Mouse (Mus musculus): ENCODE measurements at regions not wholly inside any gene's neighbourhood (a gene's known extent, or its start where the extent isn't known, plus 50 kb on each side); places are given as distances from the start of the nearest gene placed in this dataset.

GRCm38 (mm10) chr13:6059515-6060228 is 198.4 kb downstream of the Klf6 start:
- DNase-seq (ENCODE audit: low spot score) = peak; percentile 97

GRCm38 (mm10) chr13:6060229-6060845 is 199.1 kb downstream of the Klf6 start:
- no peak for DNase-seq (ENCODE audit: low spot score)

GRCm38 (mm10) chr13:6062305-6062704 is 201.0 kb downstream of the Klf6 start:
- no peak for DNase-seq (ENCODE audit: low spot score)

GRCm38 (mm10) chr13:6062729-6063386 is 201.6 kb downstream of the Klf6 start:
- no peak for DNase-seq (ENCODE audit: low spot score)

- DNase-seq (ENCODE audit: low spot score) = no peak
These were observed 215.9 kb downstream of the Klf6 start for GRCm38 (mm10) chr13:6076978-6077825.

GRCm38 (mm10) chr13:6085891-6086290 is 224.6 kb downstream of the Klf6 start:
- DNase-seq (ENCODE audit: low spot score) = no peak

- no peak for DNase-seq (ENCODE audit: low spot score)
These were observed 247.9 kb downstream of the Klf6 start for GRCm38 (mm10) chr13:6109018-6109657.

GRCm38 (mm10) chr13:6119703-6120102 is 258.4 kb downstream of the Klf6 start:
- DNase-seq (ENCODE audit: low spot score) = no peak

- no peak for DNase-seq (ENCODE audit: low spot score)
These were observed 266.0 kb downstream of the Klf6 start for GRCm38 (mm10) chr13:6127311-6127710.

GRCm38 (mm10) chr13:6128903-6129302 is 267.6 kb downstream of the Klf6 start:
- no peak for DNase-seq (ENCODE audit: low spot score)

- no peak for DNase-seq (ENCODE audit: low spot score)
These were observed 270.1 kb downstream of the Klf6 start for GRCm38 (mm10) chr13:6131363-6131762.

GRCm38 (mm10) chr13:6137170-6137569 is 275.9 kb downstream of the Klf6 start:
- no peak for DNase-seq (ENCODE audit: low spot score)

GRCm38 (mm10) chr13:6142771-6143170 is 281.5 kb downstream of the Klf6 start:
- DNase-seq (ENCODE audit: low spot score) = no peak

- peak; percentile 42 for DNase-seq (ENCODE audit: low spot score)
These were observed 292.4 kb downstream of the Klf6 start for GRCm38 (mm10) chr13:6153657-6154056.

GRCm38 (mm10) chr13:6156191-6156590 is 294.9 kb downstream of the Klf6 start:
- no peak for DNase-seq (ENCODE audit: low spot score)

GRCm38 (mm10) chr13:6157029-6157428 is 295.7 kb downstream of the Klf6 start:
- no peak for DNase-seq (ENCODE audit: low spot score)

GRCm38 (mm10) chr13:6157946-6158345 is 296.7 kb downstream of the Klf6 start:
- DNase-seq (ENCODE audit: low spot score) = no peak

- no peak for DNase-seq (ENCODE audit: low spot score)
These were observed 298.1 kb downstream of the Klf6 start for GRCm38 (mm10) chr13:6159412-6159811.

- no peak for DNase-seq (ENCODE audit: low spot score)
These were observed 304.6 kb downstream of the Klf6 start for GRCm38 (mm10) chr13:6165916-6166315.

- DNase-seq (ENCODE audit: low spot score) = peak; percentile 24
These were observed 305.9 kb downstream of the Klf6 start for GRCm38 (mm10) chr13:6167055-6167761.

- DNase-seq (ENCODE audit: low spot score) = no peak
These were observed 311.8 kb downstream of the Klf6 start for GRCm38 (mm10) chr13:6173095-6173494.

All from adipocyte (in vitro differentiated cells).